Comparison of ENCODE assay signal across 8 mouse cellular contexts in the genomic region with DNA sequence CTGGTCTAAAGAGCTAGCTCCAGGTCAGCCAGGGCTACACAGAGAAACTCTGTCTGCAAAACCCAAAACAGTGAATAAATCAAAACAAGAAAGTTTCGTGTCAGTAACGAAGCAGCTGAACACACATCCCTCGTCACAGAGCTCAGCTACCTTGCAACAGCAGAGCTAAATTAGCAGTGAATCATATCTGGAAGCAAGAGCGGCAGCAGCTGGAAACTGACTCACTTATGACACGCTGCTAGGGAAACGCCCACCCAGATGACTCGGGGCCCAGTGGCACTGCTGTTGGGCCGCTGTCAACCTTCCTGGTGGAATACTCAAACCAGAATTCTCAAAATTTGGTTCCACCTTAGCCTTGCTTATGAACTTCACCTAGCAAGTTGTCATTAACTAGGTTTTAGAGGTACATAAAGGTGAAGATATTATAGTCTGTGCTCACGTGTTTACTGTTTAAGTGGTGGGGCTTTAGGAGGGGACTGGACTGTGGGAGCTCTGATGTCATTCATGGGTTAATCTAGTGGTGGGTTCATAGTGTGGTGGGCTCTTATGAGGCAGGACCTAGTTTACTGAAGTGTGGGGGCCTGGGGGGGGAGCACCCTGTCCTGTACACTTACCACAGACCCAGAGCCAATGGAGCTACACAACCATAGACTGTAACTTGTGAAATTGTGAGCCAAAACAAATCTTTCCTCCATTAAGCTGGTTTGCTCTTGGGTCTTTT. TPM values are rescaled to one million over a fixed set of nuclear protein-coding genes. Genes with fewer than 3 reads are reported as not detected.
DNase-seq lines count a peak whose midpoint lies in the region; TF ChIP-seq lines count a peak whose summit lies in the region.
"Had no signal": no experiment of that assay in that cellular context is flagged by ENCODE, and none has a peak within 500 bp of the region (broad histone marks: within the 10 kb centered on the region; RNA-seq: fewer than 3 reads in every experiment).

No protein-coding gene starts in this region.

- H3K4me3 ChIP-seq in C2C12 (ENCODE audit: insufficient read depth, poor library complexity, severe bottlenecking), result no peak overlapping the region
- no peak overlapping the region for H3K4me3 ChIP-seq in left cerebral cortex, adult 2 months
- H3K4me3 ChIP-seq: erythroblast, embryonic 14.5 days had no signal

- no peak for TF ChIP-seq CTCF in C2C12 (IDR thresholded peaks at IDR 0.05; ENCODE audit: control insufficient read depth, insufficient read depth, insufficient read length)
- no peak for TF ChIP-seq CTCF in left cerebral cortex, adult 2 months (IDR thresholded peaks at IDR 0.05)

- H3K79me3 ChIP-seq in C2C12 (ENCODE audit: low read depth), result no peaks in the 10 kb centered on the region

- no peaks in the 10 kb centered on the region for H3K36me3 ChIP-seq in C2C12 (ENCODE audit: control insufficient read depth, insufficient read depth)

- intact Hi-C loops in left cerebral cortex, adult 2 months (cut with DNase I), result no loop called here

- H3K79me2 ChIP-seq in C2C12 (ENCODE audit: control insufficient read depth, insufficient read depth), result no peaks in the 10 kb centered on the region

- DNase-seq in 3T3-L1 (ENCODE audit: low read depth, low spot score), result peak; percentile 92
- peak; percentile 38 for DNase-seq in gastrocnemius, postnatal 10 days
- DNase-seq in left cerebral cortex, adult 2 months (ENCODE audit: extremely low spot score in 1 of 2, low spot score in 2 of 2), result peak; percentile 35 to 48
- peak; percentile 50 for DNase-seq in telencephalon, adult 2 months (ENCODE audit: low read depth, low spot score)
- DNase-seq in embryo, embryonic 9.5 days (ENCODE audit: extremely low spot score), result no peak
- DNase-seq in embryo, embryonic 11 days, result no peak

- H3K27me3 ChIP-seq in C2C12 (ENCODE audit: control insufficient read depth, insufficient read depth, insufficient read length), result no peaks in the 10 kb centered on the region

- no peak overlapping the region for H3K27ac ChIP-seq in left cerebral cortex, adult 2 months

- no peak overlapping the region for H3ac ChIP-seq in C2C12 (ENCODE audit: control insufficient read depth, insufficient read length, low read depth)

TF ChIP-seq in C2C12, 6 proteins besides CTCF, POLR2A, EP300 and RAD21:
- peak; percentile 60 for TF ChIP-seq MAX (IDR thresholded peaks at IDR 0.05)
- peak; percentile 100 for TF ChIP-seq MYOD1 (IDR thresholded peaks at IDR 0.05; ENCODE audit: control insufficient read depth, insufficient read length, low read depth)
- no peak for TF ChIP-seq MYOG (IDR thresholded peaks at IDR 0.05; ENCODE audit: control insufficient read depth, extremely low read depth, insufficient read length)
- peak; percentile 81 for TF ChIP-seq CEBPB (IDR thresholded peaks at IDR 0.05; ENCODE audit: low read depth)
- no peak for TF ChIP-seq USF1 (IDR thresholded peaks at IDR 0.05; ENCODE audit: low read depth)
- TF ChIP-seq FOSL1 (IDR thresholded peaks at IDR 0.05; ENCODE audit: insufficient read depth, low read length, poor library complexity, severe bottlenecking), result peak; percentile 85

RNA-seq across cellular contexts. Expression of a gene that starts 55.3 kb away (rescaled TPM):
- polyA plus RNA-seq in C2C12 (2012; fragmentation: generic; extraction: Trizol), result 16.5 TPM
- total RNA-seq in gastrocnemius, postnatal 10 days (2021), result 10 to 100 TPM; 23.7 to 29.4 TPM
- total RNA-seq in left cerebral cortex, adult 2 months (2021), result 100 to 1,000 TPM; 189 to 194 TPM

Comparison
In these comparisons a context has a peak if more than half of its experiments do, and no peak if none do; other contexts are left out.
1. DNase-seq: peak in 3T3-L1 (single experiment), gastrocnemius, postnatal 10 days (single experiment), left cerebral cortex, adult 2 months (2 of 2) and telencephalon, adult 2 months (single experiment); none in embryo, embryonic 9.5 days (single experiment) and embryo, embryonic 11 days (single experiment).
2. RNA of a gene that starts 55.3 kb away (total RNA-seq): 189 to 194 TPM in left cerebral cortex, adult 2 months; 23.7 to 29.4 TPM in gastrocnemius, postnatal 10 days; every median in the first group is over 4 times any median in the second.